Mouse (Mus musculus): ENCODE results near the gene Fam192a. TPM values are rescaled to one million over a fixed set of nuclear protein-coding genes. Genes with fewer than 3 reads are reported as not detected.

Gene Fam192a
- total RNA-seq, 2 experiments from 2014 or later: 20.1 to 37.7 TPM

DNA sequence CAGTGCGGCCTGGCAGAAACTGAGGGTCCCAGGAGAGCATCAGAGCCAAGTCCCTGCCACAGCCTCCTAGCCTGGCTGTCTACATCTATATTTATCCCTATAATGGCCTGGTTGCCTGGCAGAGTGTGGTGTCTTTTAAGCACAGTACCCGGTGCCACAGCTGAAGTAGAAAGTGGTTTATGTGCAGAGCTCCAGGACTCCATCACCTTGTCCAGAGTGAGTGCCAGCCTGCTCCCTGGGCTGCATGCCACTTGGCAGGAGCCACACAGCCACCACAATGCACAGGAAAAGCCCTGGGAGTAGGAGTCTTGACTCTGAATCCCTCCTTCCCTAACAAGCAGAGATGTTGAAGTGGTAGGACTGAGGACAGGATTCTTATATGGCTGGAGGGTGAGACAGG is 64.3 kb downstream of the Fam192a start:
- no peak for ATAC-seq (replicated peaks; ENCODE audit: low FRiP score, poor library complexity, severe bottlenecking)

- no peak for ATAC-seq (replicated peaks; ENCODE audit: low FRiP score, poor library complexity, severe bottlenecking)
These were observed 66.2 kb downstream of the Fam192a start for GRCm38 (mm10) chr8:94535631-94536030.

DNA sequence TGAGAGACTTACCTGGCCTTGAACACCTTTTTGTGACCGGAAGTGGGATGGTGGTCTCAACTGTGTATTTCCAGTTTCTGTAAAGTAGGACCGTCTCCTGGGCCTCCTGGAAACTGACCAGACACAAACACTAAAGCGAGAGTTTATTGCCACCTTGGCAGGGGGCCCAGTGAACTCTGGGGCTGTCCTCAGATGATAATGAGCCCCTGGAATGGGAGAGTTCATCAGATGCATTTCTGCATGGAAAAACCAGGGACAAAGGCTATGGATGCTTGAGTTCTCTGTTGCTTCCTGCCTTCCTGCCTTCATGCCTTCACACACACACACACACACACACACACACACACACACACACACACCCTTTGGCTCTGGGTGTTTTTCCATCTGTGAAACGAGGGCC is 67.2 kb downstream of the Fam192a start:
- no peak for ATAC-seq (replicated peaks; ENCODE audit: low FRiP score, poor library complexity, severe bottlenecking)

GRCm38 (mm10) chr8:94532873-94533671 is 68.7 kb downstream of the Fam192a start, which contains the start of gene Cpne2:
TSS of gene Cpne2 (plus strand) at chr8:94532990.
- peak; percentile 77 for ATAC-seq (replicated peaks; ENCODE audit: low FRiP score, poor library complexity, severe bottlenecking)

DNA sequence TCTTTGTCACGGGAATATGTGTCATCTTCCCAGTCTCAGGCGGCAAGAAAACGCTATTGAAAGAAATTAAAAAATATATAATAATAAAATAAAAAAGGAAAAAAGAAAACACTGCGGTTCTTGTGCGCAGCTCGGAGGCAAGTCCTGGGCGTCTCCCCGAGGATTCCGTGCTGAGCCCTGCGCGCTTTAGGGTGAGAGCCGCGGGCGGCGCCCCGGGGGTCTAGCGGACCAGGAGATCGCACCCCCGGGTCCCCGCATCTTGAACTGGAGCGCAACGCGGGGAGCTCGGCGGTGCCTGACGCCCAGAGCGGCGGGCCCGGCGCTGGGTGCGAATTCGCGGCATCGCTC is 69.3 kb downstream of the Fam192a start:
- ATAC-seq (replicated peaks; ENCODE audit: low FRiP score, poor library complexity, severe bottlenecking): no peak

- no peak for ATAC-seq (replicated peaks; ENCODE audit: low FRiP score, poor library complexity, severe bottlenecking)
These were observed 69.8 kb downstream of the Fam192a start for GRCm38 (mm10) chr8:94532000-94532399.

DNA sequence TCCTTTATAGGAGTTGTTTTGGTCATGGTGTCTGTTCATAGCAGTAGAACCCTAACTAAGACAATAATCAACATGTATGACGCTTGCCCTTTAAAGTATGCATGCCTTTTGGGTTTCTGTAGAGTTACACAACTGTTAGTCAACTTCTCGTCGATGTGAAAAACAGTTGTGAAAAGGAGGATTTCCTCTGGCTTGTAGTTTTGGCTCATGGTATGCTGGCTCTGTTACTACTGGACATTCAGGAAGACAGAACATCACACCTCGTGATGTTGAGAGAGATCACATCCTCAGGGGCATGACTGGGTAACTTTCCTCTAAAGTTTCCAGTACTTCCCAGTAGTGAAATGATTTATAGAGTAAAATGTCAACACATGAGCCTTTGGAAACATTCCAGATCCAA is 71.2 kb downstream of the Fam192a start:
- no peak for ATAC-seq (replicated peaks; ENCODE audit: low FRiP score, poor library complexity, severe bottlenecking)

GRCm38 (mm10) chr8:94529875-94530274 is 71.9 kb downstream of the Fam192a start:
- no peak for ATAC-seq (replicated peaks; ENCODE audit: low FRiP score, poor library complexity, severe bottlenecking)

GRCm38 (mm10) chr8:94528245-94528644 is 73.6 kb downstream of the Fam192a start:
- peak; percentile 80 for ATAC-seq (replicated peaks; ENCODE audit: low FRiP score, poor library complexity, severe bottlenecking)

- no peak for ATAC-seq (replicated peaks; ENCODE audit: low FRiP score, poor library complexity, severe bottlenecking)
These were observed 74.6 kb downstream of the Fam192a start for GRCm38 (mm10) chr8:94527178-94527577.

DNA sequence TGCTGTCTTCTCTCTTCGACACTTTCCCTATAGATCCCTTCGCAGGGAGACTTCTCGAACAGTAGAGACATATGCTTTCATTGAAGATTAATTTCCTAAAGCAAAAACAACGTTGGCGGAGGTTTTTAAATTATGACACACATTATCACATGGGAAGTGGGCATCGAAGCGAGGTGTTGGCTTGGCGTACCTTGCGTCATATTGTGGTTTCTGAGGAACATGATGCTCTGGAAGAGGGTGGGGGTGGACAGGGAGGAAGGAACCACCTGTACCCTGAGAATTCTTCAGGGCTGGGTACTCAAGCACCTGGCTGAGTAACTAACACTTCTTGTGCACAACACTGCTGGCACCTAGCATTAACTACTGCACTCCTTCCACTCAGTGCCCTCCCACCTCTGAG is 77.2 kb downstream of the Fam192a start:
- no peak for ATAC-seq (replicated peaks; ENCODE audit: low FRiP score, poor library complexity, severe bottlenecking)

Other genes with a start within 250 kb of the Fam192a start
- gene Herpud1, start 215.6 kb downstream of the Fam192a start, total RNA-seq (2015; ENCODE audit: low replicate concordance): 54.1 and 64.2 TPM in 2 replicates
- 27.3 and 59.2 TPM in 2 replicates for gene Herpud1, start 215.6 kb downstream of the Fam192a start, total RNA-seq (2017; ENCODE audit: low replicate concordance)
- gene Nlrc5, start 167.6 kb downstream of the Fam192a start, total RNA-seq (2015; ENCODE audit: low replicate concordance): 3.2 and 10.1 TPM in 2 replicates
- 2.7 and 3.9 TPM in 2 replicates for gene Nlrc5, start 167.6 kb downstream of the Fam192a start, total RNA-seq (2017; ENCODE audit: low replicate concordance)
- gene Cpne2, start 69.0 kb downstream of the Fam192a start, total RNA-seq (2015; ENCODE audit: low replicate concordance): 25.2 and 37.3 TPM in 2 replicates
- 14.5 and 18.7 TPM in 2 replicates for gene Cpne2, start 69.0 kb downstream of the Fam192a start, total RNA-seq (2017; ENCODE audit: low replicate concordance)
- gene Rspry1, start 60 bp downstream of the Fam192a start, total RNA-seq (2015; ENCODE audit: low replicate concordance): 18.7 and 23.5 TPM in 2 replicates
- 29.0 and 35.3 TPM in 2 replicates for gene Rspry1, start 60 bp downstream of the Fam192a start, total RNA-seq (2017; ENCODE audit: low replicate concordance)
- gene Arl2bp, start 64.6 kb upstream of the Fam192a start, total RNA-seq (2015; ENCODE audit: low replicate concordance): 23.8 and 27.2 TPM in 2 replicates
- gene Arl2bp, start 64.6 kb upstream of the Fam192a start, total RNA-seq (2017; ENCODE audit: low replicate concordance): 29.4 and 36.1 TPM in 2 replicates
- not detected in 2 replicates for gene Pllp, start 94.3 kb upstream of the Fam192a start, total RNA-seq (2015; ENCODE audit: low replicate concordance)
- gene Pllp, start 94.3 kb upstream of the Fam192a start, total RNA-seq (2017; ENCODE audit: low replicate concordance): not detected in 2 replicates
- 0.72 TPM in 1 of 2 replicates, not detected in the other for gene Ccl22, start 143.6 kb upstream of the Fam192a start, total RNA-seq (2015; ENCODE audit: low replicate concordance)
- gene Ccl22, start 143.6 kb upstream of the Fam192a start, total RNA-seq (2017; ENCODE audit: low replicate concordance): 2.3 TPM in 1 of 2 replicates, not detected in the other
- 7.5 TPM in 1 of 2 replicates, not detected in the other for gene Cx3cl1, start 170.0 kb upstream of the Fam192a start, total RNA-seq (2015; ENCODE audit: low replicate concordance)
- 0.13 and 0.38 TPM in 2 replicates for gene Cx3cl1, start 170.0 kb upstream of the Fam192a start, total RNA-seq (2017; ENCODE audit: low replicate concordance)
- not detected in 2 replicates for gene Ccl17, start 208.5 kb upstream of the Fam192a start, total RNA-seq (2015; ENCODE audit: low replicate concordance)
- not detected in 2 replicates for gene Ccl17, start 208.5 kb upstream of the Fam192a start, total RNA-seq (2017; ENCODE audit: low replicate concordance)
- gene Coq9, start 236.3 kb upstream of the Fam192a start, total RNA-seq (2015; ENCODE audit: low replicate concordance): 27.8 and 34.8 TPM in 2 replicates
- 42.1 and 47.1 TPM in 2 replicates for gene Coq9, start 236.3 kb upstream of the Fam192a start, total RNA-seq (2017; ENCODE audit: low replicate concordance)
- 27.4 and 66.7 TPM in 2 replicates for gene Ciapin1, start 236.4 kb upstream of the Fam192a start, total RNA-seq (2015; ENCODE audit: low replicate concordance)
- gene Ciapin1, start 236.4 kb upstream of the Fam192a start, total RNA-seq (2017; ENCODE audit: low replicate concordance): 36.8 and 46.6 TPM in 2 replicates